Mouse (Mus musculus) lung, adult 18-20 months (tissue): ENCODE data around the gene Gm13212.
"Not testable (repeated sequence)": the region's sequence is repeated elsewhere in the genome, so short reads cannot be mapped to it uniquely, and the experiment has no call there.

Experiments used
- DNase-seq, 2 experiments: peaks; one replicate each; pipeline ENCODE4 v3.0.0; 2022; ENCODE audit warnings: mixed read lengths in 2 of 2

Gene Gm13212

DNA sequence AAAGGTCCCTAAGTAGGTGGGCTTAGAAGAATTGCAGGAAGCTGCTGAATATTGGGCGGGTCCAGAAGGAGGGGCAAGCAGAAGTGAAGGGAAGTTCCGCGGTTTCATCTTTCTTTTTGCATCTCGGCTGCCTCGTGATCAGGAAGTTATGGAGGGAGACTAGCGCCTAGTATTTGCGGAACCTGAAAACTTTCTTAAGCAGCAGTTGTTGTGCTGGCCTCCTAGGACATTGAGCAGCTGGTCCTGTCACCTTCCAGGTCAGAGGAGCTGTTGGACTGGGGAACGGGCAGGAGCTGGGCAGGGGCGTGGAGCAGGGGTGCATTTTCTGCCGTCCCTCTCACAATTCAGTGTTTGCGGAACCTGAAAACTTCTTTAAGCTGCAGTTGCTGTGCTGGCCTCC, at the start of gene Gm13212:
Gm13212 (plus strand) TSS at position 89 of the 400 bp plus-strand sequence.
- DNase-seq, result peak in 1 of 2 experiments; percentile 12

DNA sequence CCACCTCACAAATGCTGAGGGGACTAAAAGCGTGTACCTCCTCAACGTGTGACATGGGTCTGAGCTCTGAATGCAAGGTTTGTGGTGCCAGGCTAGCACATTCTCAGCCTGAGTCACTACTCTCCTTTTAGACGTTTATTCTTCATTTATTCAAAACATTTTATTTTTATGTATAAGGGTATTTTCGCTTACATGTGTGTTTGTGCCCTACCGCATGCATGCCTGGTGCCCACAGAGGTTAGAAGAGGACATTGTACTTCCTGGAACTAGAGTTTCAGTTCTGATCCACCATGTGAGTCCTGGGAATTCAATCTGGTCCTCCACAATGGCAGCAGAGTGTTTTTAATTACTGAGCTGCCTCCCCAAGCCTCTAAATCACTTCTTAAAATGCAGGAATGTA, 41.1 kb upstream of the Gm13212 start:
- not testable (repeated sequence) for DNase-seq

DNA sequence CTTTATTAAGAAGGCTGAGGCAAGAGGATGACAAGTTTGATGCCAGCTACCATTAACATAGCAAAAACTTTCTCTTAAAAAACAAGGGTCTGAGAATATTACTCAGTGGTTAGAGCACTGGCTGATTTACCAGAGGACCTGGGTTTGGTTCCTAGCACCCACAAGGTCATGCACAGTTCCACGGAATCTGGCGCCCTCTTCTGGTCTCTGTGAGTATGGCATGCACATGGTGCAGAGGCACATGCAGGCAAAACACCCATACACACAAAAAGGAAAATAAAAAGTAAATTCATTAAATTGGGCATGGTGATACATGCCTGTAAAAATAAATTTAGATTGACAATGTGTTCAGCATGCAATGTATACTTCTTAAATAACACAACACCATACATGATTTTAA, 39.9 kb upstream of the Gm13212 start:
- DNase-seq, result not testable (repeated sequence)

DNA sequence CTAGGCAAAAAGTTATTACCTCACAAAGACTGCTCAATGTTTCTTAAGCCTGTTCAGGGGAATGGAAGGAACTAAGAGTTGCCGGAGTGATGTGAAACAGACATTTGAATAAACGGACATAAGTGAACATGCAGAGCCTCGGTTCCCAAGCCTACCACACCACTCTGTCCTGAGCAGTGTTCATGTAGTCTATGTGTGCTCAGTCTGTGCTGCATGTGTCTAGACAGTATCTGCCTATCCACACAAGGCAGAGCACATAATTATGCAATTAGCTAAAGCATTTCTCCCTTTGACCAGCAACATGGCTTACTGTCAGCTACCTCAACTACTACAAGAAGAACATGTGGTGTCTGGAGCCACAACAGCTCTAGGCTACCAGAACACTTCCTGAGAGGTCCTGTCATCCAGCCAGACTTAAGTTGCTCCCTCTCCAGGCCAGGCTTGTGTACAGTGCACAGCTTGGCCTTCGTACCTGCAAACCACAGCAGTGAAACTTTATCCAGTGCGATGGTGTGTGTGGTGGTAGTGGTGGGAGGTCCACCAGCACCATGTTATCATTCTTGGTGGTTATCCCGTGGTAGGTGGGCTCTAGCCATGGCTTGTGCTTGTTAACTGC, 39.1 kb upstream of the Gm13212 start:
- not testable (repeated sequence) for DNase-seq

DNA sequence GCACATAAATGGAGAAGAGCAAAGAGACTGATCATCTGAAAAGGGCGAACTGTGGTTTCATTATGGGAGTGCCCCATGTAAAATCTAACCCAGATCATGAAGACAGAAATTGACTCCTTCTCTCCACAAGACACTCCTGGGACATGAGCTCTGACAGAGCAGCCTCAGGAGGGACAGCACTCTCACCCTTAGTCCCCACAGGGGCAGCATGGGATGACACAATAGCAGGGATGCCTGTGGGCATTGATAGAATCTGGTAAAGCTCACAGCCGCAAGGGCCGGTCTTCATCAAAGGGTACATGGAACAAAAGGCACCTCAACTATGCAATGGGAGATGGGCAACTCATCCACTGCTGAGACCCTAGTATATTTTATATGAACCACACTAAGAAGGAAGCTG, 38.5 kb upstream of the Gm13212 start:
- DNase-seq, result not testable (repeated sequence)

DNA sequence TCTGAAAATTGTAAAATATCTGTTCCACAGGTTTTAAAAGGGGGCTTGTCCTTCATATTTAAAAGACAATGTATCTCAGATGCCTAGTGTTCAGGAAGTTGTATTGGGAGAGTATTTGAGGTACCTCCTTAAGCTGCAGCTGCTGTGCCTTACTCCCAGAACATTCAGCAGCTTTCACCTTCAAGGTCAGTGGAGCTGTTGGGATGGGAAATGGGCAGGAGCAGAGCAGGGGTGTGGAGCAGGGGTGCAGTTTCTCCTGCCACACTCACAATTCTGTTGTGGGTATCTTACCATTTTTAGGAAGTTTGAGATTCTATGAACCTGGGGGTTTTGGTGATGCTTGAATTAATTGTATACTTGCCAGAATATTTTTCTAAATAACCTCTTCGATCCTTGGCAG, 28.3 kb upstream of the Gm13212 start:
- no peak for DNase-seq

DNA sequence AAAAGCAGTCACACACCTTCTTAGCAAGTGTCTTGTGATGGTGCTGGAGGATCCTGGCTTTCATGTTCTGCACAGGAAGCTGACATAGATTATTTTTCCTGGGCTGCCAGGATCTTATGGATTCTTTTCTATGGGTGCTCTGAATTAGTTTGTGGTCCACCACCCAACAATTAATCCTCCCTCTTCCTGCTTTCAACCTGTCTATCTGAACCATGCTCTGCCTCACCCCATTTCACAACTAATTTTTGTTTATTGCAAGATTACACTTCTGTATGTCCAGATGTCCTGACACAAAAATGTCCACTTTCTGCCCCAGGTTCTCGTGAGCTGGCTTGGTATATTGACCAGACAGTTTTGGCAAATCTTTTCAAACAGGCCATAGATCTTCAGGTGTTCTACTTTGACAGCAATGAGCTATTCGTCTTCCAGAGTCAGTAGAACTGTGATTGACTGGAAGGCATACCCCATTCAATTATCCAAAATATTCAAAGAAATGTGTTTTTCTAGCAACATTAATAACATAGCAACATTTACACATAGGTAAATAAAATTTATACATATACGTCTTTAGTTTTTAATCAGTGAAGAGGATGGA, 25.4 kb upstream of the Gm13212 start:
- DNase-seq, result no peak

DNA sequence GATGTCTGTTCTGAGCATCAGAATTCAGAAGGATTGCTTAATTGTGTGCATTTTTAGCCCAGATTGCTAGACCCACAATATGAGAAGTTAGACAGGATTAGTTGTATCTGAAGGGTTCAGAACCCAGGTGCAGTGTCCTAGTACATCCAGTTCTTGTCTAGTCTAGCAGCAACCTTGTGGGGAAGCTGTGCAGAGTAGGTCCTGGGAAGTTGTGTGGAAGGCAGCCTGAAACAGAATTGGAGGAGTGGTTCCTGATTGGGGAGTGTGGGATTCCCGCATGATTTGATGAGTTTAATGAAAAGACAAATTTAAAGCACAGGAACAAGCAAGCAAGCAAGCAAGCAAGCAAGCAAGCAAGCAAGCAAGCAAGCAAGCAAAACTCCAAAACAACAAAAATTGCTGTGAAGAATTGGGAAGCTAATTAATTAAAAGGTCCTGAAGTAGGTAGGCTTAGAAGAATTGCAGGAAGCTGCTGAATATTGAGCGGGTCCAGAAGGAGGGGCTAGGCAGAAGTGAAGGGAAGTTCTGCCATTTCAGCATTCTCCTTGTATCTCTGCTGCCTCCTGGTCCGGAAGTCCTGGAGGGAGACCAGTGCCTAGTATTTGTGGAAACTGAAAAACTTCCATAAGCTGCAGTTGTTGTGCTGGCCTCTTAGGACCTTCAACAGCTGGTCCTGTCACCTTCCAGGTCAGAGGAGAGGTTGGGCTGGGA, 20.7 kb upstream of the Gm13212 start:
- no peak for DNase-seq

DNA sequence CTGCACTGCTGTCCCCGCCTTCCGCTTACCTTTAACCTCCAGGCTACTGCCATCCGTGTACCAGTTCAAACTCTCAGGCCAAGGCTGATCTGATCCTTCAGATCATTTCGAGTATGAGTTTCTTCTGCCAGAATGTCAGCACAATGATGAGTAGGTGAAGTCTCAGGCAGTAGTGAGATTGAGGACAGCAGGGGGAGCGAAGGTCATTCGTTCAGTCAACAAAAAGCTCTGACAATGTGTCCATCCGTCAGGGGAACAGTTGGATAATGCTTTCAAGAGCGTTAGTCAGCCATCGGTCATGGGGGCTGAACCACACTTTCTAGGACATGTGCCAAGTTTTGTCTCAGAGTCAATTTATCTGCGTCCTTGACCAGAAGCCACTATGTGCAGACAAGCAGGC, 14.5 kb upstream of the Gm13212 start:
- DNase-seq, result not testable (repeated sequence)

DNA sequence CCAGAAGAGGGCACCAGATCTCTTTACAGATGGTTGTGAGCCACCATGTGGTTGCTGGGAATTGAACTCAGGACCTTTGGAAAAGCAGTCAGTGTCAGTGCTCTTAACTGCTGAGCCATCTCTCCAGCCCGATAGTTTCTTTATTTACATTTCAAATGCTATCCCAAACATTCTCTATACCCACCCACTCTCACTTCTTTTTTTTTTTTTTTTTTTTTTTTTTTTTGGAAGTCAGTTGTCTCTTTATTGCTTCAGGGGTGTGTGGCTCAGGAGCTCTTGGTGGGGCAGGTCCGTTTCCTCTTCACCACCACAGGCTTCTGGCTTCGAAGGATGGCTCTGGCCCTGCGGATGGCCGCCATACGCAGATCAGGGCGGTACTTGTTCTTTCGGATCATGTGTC, 8.3 kb upstream of the Gm13212 start:
- DNase-seq, result not testable (repeated sequence)

DNA sequence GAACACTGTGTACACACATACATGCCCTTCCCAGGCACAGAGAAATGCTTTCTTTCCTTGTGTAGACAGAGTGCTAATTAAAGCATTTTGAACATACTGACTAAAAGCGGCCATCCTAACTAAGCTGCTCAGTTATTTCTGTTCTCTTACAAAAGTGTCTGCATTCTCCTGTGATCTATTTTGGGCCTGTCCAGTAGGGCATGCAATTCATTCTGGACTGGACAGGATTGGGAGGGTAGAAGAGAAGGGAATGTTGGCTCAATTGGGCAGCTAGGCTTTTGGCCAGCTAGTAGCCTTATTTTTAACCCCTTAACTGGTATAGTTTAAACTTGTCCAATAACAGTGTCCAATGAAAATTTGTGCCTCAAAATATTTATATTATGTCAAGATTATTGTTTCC, 4.6 kb upstream of the Gm13212 start:
- not testable (repeated sequence) for DNase-seq

DNA sequence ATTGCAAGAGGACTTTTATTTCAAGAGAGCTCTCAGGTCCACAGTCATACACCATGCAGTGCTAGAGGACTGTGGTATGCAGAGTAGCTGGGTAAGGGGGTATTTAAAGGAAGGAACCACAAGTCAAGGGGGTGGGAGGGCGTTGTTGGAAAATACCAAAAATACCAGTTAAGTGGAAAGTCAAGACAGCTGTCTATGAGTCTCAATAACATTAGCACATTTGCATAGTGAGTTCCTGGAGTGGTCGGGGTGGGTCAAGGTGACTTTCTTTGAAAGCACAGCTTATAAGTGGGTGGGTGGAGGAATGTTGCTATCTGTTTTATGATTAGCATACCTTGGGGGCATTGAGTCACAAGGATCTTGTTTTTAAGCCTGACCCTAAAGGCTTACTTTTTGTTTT, 1.1 kb downstream of the Gm13212 start:
- DNase-seq, result not testable (repeated sequence)

DNA sequence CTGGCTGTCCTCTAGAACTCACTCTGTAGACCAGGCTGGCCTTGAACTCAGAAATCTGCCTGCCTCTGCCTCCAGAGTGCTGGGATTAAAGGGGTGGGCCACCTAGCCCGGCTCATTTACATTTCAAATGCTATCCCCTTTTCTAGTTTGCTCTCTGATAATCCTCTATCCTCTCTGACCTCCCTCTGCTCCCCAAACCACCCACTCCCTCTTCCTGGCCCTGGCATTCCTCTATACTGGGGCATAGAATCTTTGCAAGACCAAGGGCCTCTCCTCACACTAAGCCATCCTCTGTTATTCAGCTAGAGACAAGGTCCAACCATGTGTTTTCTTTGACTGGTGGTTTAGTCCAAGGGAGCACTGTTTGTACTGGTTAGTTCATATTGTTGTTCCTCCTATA, 9.2 kb downstream of the Gm13212 start:
- not testable (repeated sequence) for DNase-seq

DNA sequence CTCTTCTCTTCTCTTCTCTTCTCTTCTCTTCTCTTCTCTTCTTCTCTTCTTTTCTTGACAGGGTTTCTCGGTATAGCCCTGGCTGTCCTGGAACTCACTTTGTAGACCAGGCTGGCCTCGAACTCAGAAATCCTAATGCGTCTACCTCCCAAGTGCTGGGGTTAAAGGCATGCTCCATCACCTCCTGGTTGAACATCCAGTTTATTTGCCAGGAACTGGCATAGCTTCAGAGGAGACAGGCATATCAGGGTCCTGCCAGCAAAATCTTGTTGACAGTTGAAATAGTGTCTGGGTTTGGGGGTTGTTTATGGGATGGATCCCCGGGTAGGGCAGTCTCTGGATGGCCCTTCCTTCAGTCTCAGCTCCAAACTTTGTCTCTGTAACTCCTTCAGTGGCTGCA, 9.8 kb downstream of the Gm13212 start:
- DNase-seq, result not testable (repeated sequence)

DNA sequence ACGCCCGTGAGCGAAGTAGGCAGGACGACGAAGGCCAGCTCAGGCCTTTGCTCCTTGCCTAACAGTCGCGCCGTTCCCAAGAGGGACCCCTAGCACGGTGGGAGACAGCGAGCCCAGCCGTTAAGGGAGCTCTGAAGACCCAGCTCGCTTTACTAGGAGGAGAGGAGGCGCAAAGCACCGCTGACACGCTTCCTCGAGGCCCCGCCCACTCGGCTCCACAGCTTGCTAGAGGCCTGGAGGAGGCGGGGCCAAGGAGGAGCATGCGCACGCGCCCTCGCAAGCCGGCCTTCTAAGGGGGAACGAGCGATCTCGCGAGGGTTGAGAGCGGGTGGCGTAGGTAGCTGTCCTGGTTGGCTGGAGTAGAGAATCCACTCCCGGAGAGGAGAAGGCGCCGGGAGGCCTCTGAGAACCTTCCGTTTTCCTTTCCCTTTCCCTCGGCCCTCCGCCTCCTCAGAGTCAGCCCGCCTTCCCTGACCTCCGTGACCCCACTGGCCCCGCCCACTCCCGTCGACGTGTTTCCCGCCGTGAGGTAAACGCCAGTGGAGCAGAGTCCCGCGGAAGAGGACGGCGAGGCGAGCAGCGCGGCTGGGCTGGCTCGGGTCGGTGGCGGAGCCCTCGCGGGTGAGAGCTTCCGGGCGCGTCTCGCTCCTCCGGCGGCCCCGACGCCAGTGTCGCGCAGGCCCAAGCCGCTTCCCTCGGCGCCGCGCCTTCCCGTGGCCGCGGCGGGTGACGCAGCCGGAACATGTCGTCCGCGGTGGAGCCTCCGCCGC, 55.6 kb downstream of the Gm13212 start:
- DNase-seq, result not testable (repeated sequence)

DNA sequence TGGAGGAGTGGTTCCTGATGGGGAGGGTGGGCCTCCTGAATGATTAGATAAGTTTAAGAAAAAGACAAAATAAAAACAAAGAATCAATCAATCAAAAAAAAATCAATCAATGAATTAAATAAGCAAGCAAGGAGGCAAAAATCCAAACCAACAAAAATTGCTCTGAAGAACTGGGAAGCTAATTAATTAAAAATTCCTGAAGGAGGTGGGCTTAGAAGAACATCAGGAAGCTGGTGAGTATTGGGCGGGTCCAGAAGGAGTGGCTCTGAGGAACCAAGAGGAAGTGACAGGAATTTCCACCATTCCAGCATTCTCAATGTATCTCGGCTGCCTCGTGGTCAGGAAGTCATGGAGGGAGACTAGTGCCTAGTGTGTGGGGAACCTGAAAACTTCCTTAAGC, 85.4 kb downstream of the Gm13212 start, which contains the start of gene Zfp980:
Zfp980 (plus strand) TSS at position 301 of the 400 bp plus-strand sequence.
- not testable (repeated sequence) for DNase-seq

DNA sequence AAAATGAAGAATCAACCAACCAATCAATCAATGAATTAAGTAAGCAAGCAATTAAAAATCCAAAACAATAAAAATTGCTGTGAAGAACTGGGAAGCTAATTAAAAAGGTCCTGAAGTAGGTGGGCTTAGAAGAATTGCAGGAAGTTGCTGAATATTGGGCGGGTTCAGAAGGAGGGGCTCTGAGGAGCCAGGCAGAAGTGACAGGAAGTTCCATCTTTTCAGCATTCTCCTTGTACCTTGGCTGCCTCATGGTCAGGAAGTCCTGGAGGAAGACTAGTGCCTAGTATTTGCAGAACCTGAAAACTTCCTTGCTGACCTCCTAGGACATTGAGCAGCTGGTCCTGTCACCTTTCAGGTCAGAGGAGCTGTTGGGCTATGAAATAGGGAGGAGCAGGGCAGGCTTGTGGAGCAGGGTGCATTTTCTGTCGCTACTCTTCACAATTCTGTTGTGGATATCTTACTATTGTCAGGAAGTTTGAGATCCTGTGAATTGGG, 89.4 kb downstream of the Gm13212 start:
- not testable (repeated sequence) for DNase-seq
